9 mouse cellular contexts compared by ENCODE assay signal in genomic region chr14:22577411-22578037, GRCm38 (mm10).
DNase-seq lines count a peak whose midpoint lies in the region; ATAC-seq and TF ChIP-seq lines count a peak whose summit lies in the region.
"Had no signal": no experiment of that assay in that cellular context is flagged by ENCODE, and none has a peak within 500 bp of the region (broad histone marks: within the 10 kb centered on the region; RNA-seq: fewer than 3 reads in every experiment).

No protein-coding gene starts in this region.

- ATAC-seq in heart, embryonic 14.5 days (ENCODE audit: insufficient number of reproducible peaks, insufficient read depth, low FRiP score, low read depth) = no peak
- peak; percentile 30; the same call in 1 of the 2 replicates for ATAC-seq in embryonic facial prominence, embryonic 11.5 days (replicated peaks; ENCODE audit: insufficient number of reproducible peaks, low FRiP score, low TSS enrichment, low read depth)
- peak; percentile 51 for ATAC-seq in kidney, embryonic 14.5 days (ENCODE audit: low FRiP score, low TSS enrichment)
- peak; percentile 56 for ATAC-seq in neural tube, embryonic 13.5 days (ENCODE audit: low read depth)
- no peak for ATAC-seq in monocyte, adult 5-6 weeks (replicated peaks; ENCODE audit: insufficient number of reproducible peaks, low FRiP score, low TSS enrichment, poor library complexity, severe bottlenecking)

- no peak for DNase-seq in heart, adult 2 months
- DNase-seq in embryonic facial prominence, embryonic 11.5 days (ENCODE audit: low spot score) = no peak
- DNase-seq in frontal cortex, postnatal 25 days (ENCODE audit: low spot score in 2 of 2) = no peak
- DNase-seq in frontal cortex, postnatal 36 days (ENCODE audit: low spot score in 2 of 2) = no peak

- no peak for TF ChIP-seq EP300 in heart, adult 2 months (IDR thresholded peaks at IDR 0.05; ENCODE audit: insufficient read depth, low read depth, low read length)

- no peak overlapping the region for H3K4me3 ChIP-seq in heart, embryonic 14.5 days (ENCODE audit: control insufficient read depth in 1 of 2, insufficient read depth in 1 of 2, low read depth in 1 of 2, low read length in 2 of 2)
- H3K4me3 ChIP-seq in heart, adult 2 months = no peak overlapping the region
- H3K4me3 ChIP-seq in embryonic facial prominence, embryonic 11.5 days (ENCODE audit: low read depth, low read length) = no peak overlapping the region
- H3K4me3 ChIP-seq in kidney, embryonic 14.5 days (ENCODE audit: low read length) = 0 out of 2 replicates have a peak overlapping the region, but pooled peaks have one; percentile 2
- H3K4me3 ChIP-seq in neural tube, embryonic 13.5 days = no peak overlapping the region

- no peak for TF ChIP-seq CTCF in heart, adult 2 months (IDR thresholded peaks at IDR 0.05)

- no peaks in the 10 kb centered on the region for H3K9me3 ChIP-seq in heart, embryonic 14.5 days (ENCODE audit: control insufficient read depth, low read length)
- H3K9me3 ChIP-seq in embryonic facial prominence, embryonic 11.5 days (replicated peaks; ENCODE audit: control insufficient read depth, low read length) = no peaks in the 10 kb centered on the region
- H3K9me3 ChIP-seq in kidney, embryonic 14.5 days (ENCODE audit: control insufficient read depth, low read length) = no peaks in the 10 kb centered on the region
- no peaks in the 10 kb centered on the region for H3K9me3 ChIP-seq in neural tube, embryonic 13.5 days

- no peaks in the 10 kb centered on the region for H3K79me2 ChIP-seq in heart, adult 2 months (replicated peaks; ENCODE audit: control insufficient read depth, insufficient read depth, low read length)

- peaks cover 3% of the 10 kb centered on the region; the same call in 1 of the 2 replicates for H3K27me3 ChIP-seq in heart, embryonic 14.5 days (ENCODE audit: control insufficient read depth, insufficient read depth, low read length)
- H3K27me3 ChIP-seq in heart, adult 2 months (ENCODE audit: control insufficient read depth, insufficient read depth, low read length) = no peaks in the 10 kb centered on the region
- H3K27me3 ChIP-seq in embryonic facial prominence, embryonic 11.5 days (ENCODE audit: control insufficient read depth, insufficient read depth, low read length) = no peaks in the 10 kb centered on the region
- H3K27me3 ChIP-seq in kidney, embryonic 14.5 days (ENCODE audit: control insufficient read depth, insufficient read depth, low read length) = no peaks in the 10 kb centered on the region
- peaks cover 6% of the 10 kb centered on the region; the same call in 1 of the 2 replicates for H3K27me3 ChIP-seq in neural tube, embryonic 13.5 days

- no peaks in the 10 kb centered on the region for H3K36me3 ChIP-seq in heart, embryonic 14.5 days (ENCODE audit: control insufficient read depth, insufficient read depth, low read length)
- H3K36me3 ChIP-seq in heart, adult 2 months (ENCODE audit: control insufficient read depth, insufficient read depth, low read length) = no peaks in the 10 kb centered on the region
- no peaks in the 10 kb centered on the region for H3K36me3 ChIP-seq in embryonic facial prominence, embryonic 11.5 days (replicated peaks; ENCODE audit: control insufficient read depth, insufficient read depth, low read depth, low read length)
- no peaks in the 10 kb centered on the region for H3K36me3 ChIP-seq in kidney, embryonic 14.5 days (ENCODE audit: control insufficient read depth, insufficient read depth, low read length)
- H3K36me3 ChIP-seq in neural tube, embryonic 13.5 days = no peaks in the 10 kb centered on the region
- H3K36me3 ChIP-seq: G1E had no signal

- peak overlapping the region; percentile 34; the same call in 1 of the 2 replicates for H3K4me2 ChIP-seq in heart, embryonic 14.5 days (ENCODE audit: low read length)
- H3K4me2 ChIP-seq in embryonic facial prominence, embryonic 11.5 days (ENCODE audit: low read depth, low read length) = no peak overlapping the region
- H3K4me2 ChIP-seq in kidney, embryonic 14.5 days (replicated peaks; ENCODE audit: low read depth, low read length) = peak overlapping the region; percentile 19; the same call in 1 of the 2 replicates
- H3K4me2 ChIP-seq in neural tube, embryonic 13.5 days = peak overlapping the region; percentile 45

- TF ChIP-seq POLR2A in heart, adult 2 months (IDR thresholded peaks at IDR 0.05; ENCODE audit: insufficient read depth, low read depth, low read length) = no peak

- intact Hi-C loops in heart, adult 2 months (cut with DNase I) = loop anchor here (1.0 to 10.0 kb wide), 6 partner anchors 205 to 827 kb away; no protein-coding TSS in a partner anchor

- H3K4me1 ChIP-seq in heart, embryonic 14.5 days (ENCODE audit: control insufficient read depth in 2 of 2, insufficient read depth in 2 of 2, low read length in 2 of 2) = no peaks in the 10 kb centered on the region; a peak in 1 of 4 replicates
- no peaks in the 10 kb centered on the region for H3K4me1 ChIP-seq in heart, adult 2 months (ENCODE audit: control insufficient read depth, insufficient read depth, low read length)
- no peaks in the 10 kb centered on the region; the same call in 1 of the 2 replicates for H3K4me1 ChIP-seq in embryonic facial prominence, embryonic 11.5 days (ENCODE audit: control insufficient read depth, insufficient read depth, low read length)
- H3K4me1 ChIP-seq in kidney, embryonic 14.5 days (ENCODE audit: control insufficient read depth, insufficient read depth, low read length) = peaks cover 32% of the 10 kb centered on the region
- H3K4me1 ChIP-seq in neural tube, embryonic 13.5 days (replicated peaks) = peaks cover 52% of the 10 kb centered on the region

- 57% methylated on average over 13 of the region's 13 CpGs for WGBS in heart, embryonic 14.5 days
- WGBS in heart, adult 2 months = 67% methylated on average over 13 of the region's 13 CpGs
- WGBS in embryonic facial prominence, embryonic 11.5 days = 28% methylated on average over 13 of the region's 13 CpGs
- 16% methylated on average over 13 of the region's 13 CpGs for WGBS in kidney, embryonic 14.5 days
- 2% methylated on average over 13 of the region's 13 CpGs for WGBS in neural tube, embryonic 13.5 days

- H3K9ac ChIP-seq in heart, embryonic 14.5 days (ENCODE audit: low read length) = no peak overlapping the region
- H3K9ac ChIP-seq in heart, adult 2 months (ENCODE audit: low read depth, low read length) = no peak overlapping the region
- H3K9ac ChIP-seq in embryonic facial prominence, embryonic 11.5 days (replicated peaks; ENCODE audit: low read length) = no peak overlapping the region
- no peak overlapping the region for H3K9ac ChIP-seq in kidney, embryonic 14.5 days (ENCODE audit: low read depth, low read length)
- H3K9ac ChIP-seq in neural tube, embryonic 13.5 days = peak overlapping the region; percentile 35

- no peak overlapping the region for H3K27ac ChIP-seq in heart, embryonic 14.5 days (replicated peaks in 1 of 2; ENCODE audit: control insufficient read depth in 1 of 2, insufficient read depth in 1 of 2, low read depth in 2 of 2, low read length in 2 of 2)
- H3K27ac ChIP-seq in heart, adult 2 months = no peak overlapping the region
- H3K27ac ChIP-seq in embryonic facial prominence, embryonic 11.5 days (replicated peaks; ENCODE audit: low read depth, low read length) = no peak overlapping the region
- peak overlapping the region; percentile 45; the same call in 1 of the 2 replicates for H3K27ac ChIP-seq in kidney, embryonic 14.5 days (ENCODE audit: low read depth, low read length)
- H3K27ac ChIP-seq in neural tube, embryonic 13.5 days (replicated peaks) = peak overlapping the region; percentile 68

Comparison
In these comparisons a context has a peak if more than half of its experiments do, and no peak if none do; other contexts are left out.
1. ATAC-seq: peak in embryonic facial prominence, embryonic 11.5 days (single experiment), kidney, embryonic 14.5 days (single experiment) and neural tube, embryonic 13.5 days (single experiment); none in heart, embryonic 14.5 days (single experiment) and monocyte, adult 5-6 weeks (single experiment).
2. H3K27ac ChIP-seq: peak in kidney, embryonic 14.5 days (single experiment) and neural tube, embryonic 13.5 days (single experiment); none in heart, embryonic 14.5 days (0 of 2), heart, adult 2 months (single experiment) and embryonic facial prominence, embryonic 11.5 days (single experiment).